Mouse (Mus musculus): ENCODE measurements at regions not wholly inside any gene's neighbourhood (a gene's known extent, or its start where the extent isn't known, plus 50 kb on each side); places are given as distances from the start of the nearest gene placed in this dataset.

DNA sequence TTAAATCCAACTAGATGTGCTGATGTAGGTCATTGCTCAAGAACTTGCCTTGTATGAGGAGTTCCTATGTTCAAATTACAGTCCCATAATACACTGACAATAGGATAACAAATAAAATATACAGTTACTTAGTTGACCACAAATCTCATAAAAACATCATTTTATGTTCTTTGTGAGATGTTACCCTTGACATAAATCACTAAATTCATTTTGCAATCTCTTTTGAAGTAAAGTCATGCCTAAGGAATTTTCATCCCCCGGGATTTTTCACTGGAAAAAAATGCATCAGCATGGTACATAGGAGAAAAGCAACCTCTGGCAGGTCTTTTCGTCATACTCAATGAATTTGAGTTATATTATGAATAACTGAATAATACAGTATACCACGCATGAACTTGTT lies 2070.7 kb upstream of the Pcdh20 start:
- DNase-seq (ENCODE audit: low read depth, low spot score), result peak; percentile 21

Data from 3T3-L1 (cell line).